16 mouse cellular contexts compared by ENCODE assay signal in the genomic region with DNA sequence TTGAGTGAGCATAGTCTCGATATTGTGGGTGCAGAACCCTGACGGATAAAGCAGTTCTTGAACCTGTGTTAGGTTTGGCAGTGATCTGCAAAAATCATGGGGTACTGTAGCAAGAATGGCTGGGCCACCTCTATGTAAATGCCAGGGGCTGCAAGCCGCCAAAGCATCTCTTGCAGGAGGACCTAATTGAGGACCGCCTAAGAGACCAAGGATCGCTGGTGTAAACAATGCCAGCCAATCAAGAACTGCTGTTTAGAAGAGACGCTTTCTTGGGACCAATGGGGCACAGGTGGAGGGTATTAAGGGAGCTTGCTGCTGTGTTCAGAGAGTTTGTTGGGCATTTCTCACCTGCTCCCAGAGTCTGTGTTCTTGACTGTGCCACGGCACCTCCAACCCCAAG.
"Had no signal": no experiment of that assay in that cellular context is flagged by ENCODE, and none has a peak within 500 bp of the region (broad histone marks: within the 10 kb centered on the region; RNA-seq: fewer than 3 reads in every experiment).

No protein-coding gene starts in this region.

- H3K9me3 ChIP-seq: midbrain, embryonic 10.5 days; midbrain, embryonic 13.5 days; neural tube, embryonic 15.5 days; stomach, embryonic 15.5 days had no signal

- ATAC-seq: midbrain, embryonic 13.5 days; midbrain, embryonic 16.5 days had no signal

- H3K27me3 ChIP-seq: midbrain, embryonic 13.5 days; neural tube, embryonic 13.5 days; neural tube, embryonic 15.5 days; stomach, embryonic 15.5 days had no signal

- H3K27ac ChIP-seq: midbrain, embryonic 10.5 days; midbrain, embryonic 13.5 days; neural tube, embryonic 13.5 days; neural tube, embryonic 15.5 days; stomach, embryonic 15.5 days; stomach, postnatal 0 days had no signal

- DNase-seq: lung, adult 18-20 months; lung, embryonic 14.5 days; lung, postnatal 10 days; lung, postnatal 4 days; right cerebral cortex, postnatal 14 days; thymus, adult 2 months; thymus, postnatal 25 days; thymus, postnatal 4 days had no signal

- H3K4me1 ChIP-seq: midbrain, embryonic 10.5 days; midbrain, embryonic 13.5 days; neural tube, embryonic 13.5 days; neural tube, embryonic 15.5 days; stomach, embryonic 15.5 days had no signal

- H3K4me3 ChIP-seq: midbrain, embryonic 10.5 days; midbrain, embryonic 13.5 days; myocyte; neural tube, embryonic 13.5 days; neural tube, embryonic 15.5 days; stomach, embryonic 15.5 days had no signal

- H3K4me2 ChIP-seq: lung, embryonic 14.5 days; midbrain, embryonic 13.5 days; neural tube, embryonic 13.5 days; neural tube, embryonic 15.5 days; stomach, embryonic 15.5 days had no signal

- H3K36me3 ChIP-seq: midbrain, embryonic 10.5 days; midbrain, embryonic 13.5 days; neural tube, embryonic 13.5 days; neural tube, embryonic 15.5 days; stomach, embryonic 15.5 days had no signal

- H3K9ac ChIP-seq: lung, embryonic 14.5 days; midbrain, embryonic 13.5 days; neural tube, embryonic 13.5 days; neural tube, embryonic 15.5 days; stomach, embryonic 15.5 days had no signal
